In the genomic region with DNA sequence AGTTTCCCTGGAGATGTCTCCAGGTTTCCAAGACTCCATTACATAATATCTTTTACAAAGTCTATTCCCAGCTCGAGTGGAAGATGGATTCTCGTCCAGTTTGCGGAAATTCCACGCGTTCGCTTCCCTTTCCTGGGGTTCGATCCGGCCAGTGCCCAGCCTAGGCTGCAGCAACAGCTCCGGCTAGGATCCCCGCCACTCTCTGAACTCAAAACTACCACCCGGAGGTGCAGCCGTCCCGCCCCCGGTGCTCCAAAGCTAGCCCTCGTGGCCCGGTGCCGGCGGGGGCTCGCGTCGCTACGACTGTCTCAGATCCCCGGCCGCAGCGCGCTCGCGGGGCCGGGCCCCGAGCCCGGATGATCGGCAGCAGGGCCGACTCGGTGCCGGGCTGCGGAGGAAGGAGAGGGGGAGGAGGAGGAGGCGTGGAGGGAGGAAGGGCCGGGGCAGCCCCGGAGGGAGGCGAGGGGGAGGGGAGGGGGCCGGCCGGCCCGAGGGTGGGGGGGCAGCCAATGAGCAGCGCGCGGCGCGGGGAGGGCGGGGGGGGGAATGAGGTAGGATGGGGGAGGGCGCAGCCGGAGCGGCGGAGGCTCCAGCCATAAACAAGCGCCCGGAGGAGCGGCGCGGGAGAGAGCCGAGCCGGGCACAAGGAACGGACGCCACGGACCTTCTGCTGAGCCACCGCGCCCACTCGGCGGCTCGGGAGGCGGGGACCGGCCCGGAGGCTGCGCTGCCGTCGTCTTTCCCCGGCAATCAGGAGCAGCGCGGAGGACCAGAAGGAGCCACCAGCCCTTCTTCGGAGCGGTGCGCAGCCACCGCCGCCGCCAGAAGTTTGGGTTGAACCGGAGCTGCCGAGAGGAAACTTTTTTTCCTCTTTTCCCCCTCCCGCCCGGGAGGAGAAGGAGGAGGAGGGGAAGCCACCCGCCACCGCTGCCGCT, we compare ENCODE assay signal across 8 mouse cellular contexts. TPM values are rescaled to one million over a fixed set of nuclear protein-coding genes. Genes with fewer than 3 reads are reported as not detected.
DNase-seq lines count a peak whose midpoint lies in the region; ATAC-seq and TF ChIP-seq lines count a peak whose summit lies in the region.

A gene (plus strand): TSS at position 623 of the 935 bp plus-strand sequence.

- peak; percentile 85 for TF ChIP-seq POLR2A in embryonic fibroblast, embryonic 13.5 days (IDR thresholded peaks at IDR 0.05; ENCODE audit: low read depth, low read length)

- peak; percentile 87 for ATAC-seq in heart, embryonic 12.5 days (ENCODE audit: insufficient number of reproducible peaks, low FRiP score)
- peak; percentile 83 for ATAC-seq in kidney, embryonic 16.5 days (ENCODE audit: low FRiP score, low TSS enrichment)
- ATAC-seq in liver, embryonic 13.5 days (ENCODE audit: low read depth), result peak; percentile 76
- ATAC-seq in stomach, embryonic 14.5 days (ENCODE audit: insufficient number of reproducible peaks, insufficient read depth, low FRiP score, low read depth), result peak; percentile 82

- H3K27me3 ChIP-seq in heart, embryonic 12.5 days (replicated peaks), result peaks cover 23% of the 10 kb centered on the region
- no peaks in the 10 kb centered on the region for H3K27me3 ChIP-seq in kidney, embryonic 16.5 days (ENCODE audit: insufficient read depth, low read length)
- H3K27me3 ChIP-seq in liver, embryonic 13.5 days, result peaks cover 52% of the 10 kb centered on the region
- no peaks in the 10 kb centered on the region for H3K27me3 ChIP-seq in stomach, embryonic 14.5 days (ENCODE audit: control insufficient read depth, insufficient read depth, low read length)

- WGBS in heart, embryonic 12.5 days, result under 1% methylated on average over 70 of the region's 90 CpGs
- under 1% methylated on average over 65 of the region's 90 CpGs for WGBS in kidney, embryonic 16.5 days
- under 1% methylated on average over 51 of the region's 90 CpGs for WGBS in liver, embryonic 13.5 days (ENCODE audit: insufficient replicate concordance)
- under 1% methylated on average over 59 of the region's 90 CpGs for WGBS in stomach, embryonic 14.5 days

- peak within 1 kb of the TSS; percentile 90 for H3K9ac ChIP-seq in heart, embryonic 12.5 days
- peak within 1 kb of the TSS; percentile 78 for H3K9ac ChIP-seq in kidney, embryonic 16.5 days (replicated peaks; ENCODE audit: low read length)
- peak within 1 kb of the TSS; percentile 74 for H3K9ac ChIP-seq in liver, embryonic 13.5 days
- peak within 1 kb of the TSS; percentile 85 for H3K9ac ChIP-seq in stomach, embryonic 14.5 days (replicated peaks; ENCODE audit: low read depth, low read length)

- DNase-seq in 3T3-L1 (ENCODE audit: low read depth, low spot score), result peak; percentile 62
- peak; percentile 43 to 56 for DNase-seq in adrenal gland, postnatal 4 days (ENCODE audit: low spot score in 2 of 2)
- peak; percentile 59 for DNase-seq in liver, embryonic 13.5 days
- DNase-seq in natural killer cell, adult 2 months (ENCODE audit: low spot score in 2 of 2), result peak; percentile 43 to 48

- peaks cover 5% of the 10 kb centered on the region; the same call in 1 of the 2 replicates for H3K4me1 ChIP-seq in embryonic fibroblast, embryonic 13.5 days (ENCODE audit: control insufficient read depth, insufficient read depth, low read length)
- H3K4me1 ChIP-seq in heart, embryonic 12.5 days (replicated peaks), result peaks cover 26% of the 10 kb centered on the region
- H3K4me1 ChIP-seq in kidney, embryonic 16.5 days (ENCODE audit: insufficient read depth, low read length), result peaks cover 36% of the 10 kb centered on the region
- H3K4me1 ChIP-seq in liver, embryonic 13.5 days (replicated peaks), result peaks cover 33% of the 10 kb centered on the region
- H3K4me1 ChIP-seq in stomach, embryonic 14.5 days (ENCODE audit: control insufficient read depth, insufficient read depth, low read length), result peaks cover 20% of the 10 kb centered on the region

- peak within 1 kb of the TSS; percentile 100 for H3K4me2 ChIP-seq in heart, embryonic 12.5 days
- H3K4me2 ChIP-seq in kidney, embryonic 16.5 days (replicated peaks; ENCODE audit: low read depth, low read length), result peak within 1 kb of the TSS; percentile 85
- peak within 1 kb of the TSS; percentile 97 for H3K4me2 ChIP-seq in liver, embryonic 13.5 days
- H3K4me2 ChIP-seq in stomach, embryonic 14.5 days (replicated peaks; ENCODE audit: low read depth, low read length), result peak within 1 kb of the TSS; percentile 95

- TF ChIP-seq CTCF in embryonic fibroblast, embryonic 13.5 days (IDR thresholded peaks at IDR 0.05; ENCODE audit: borderline replicate concordance, insufficient read depth, low read length), result no peak

- peak within 1 kb of the TSS; percentile 78 for H3K27ac ChIP-seq in embryonic fibroblast, embryonic 13.5 days (ENCODE audit: insufficient read depth, low read length)
- peak within 1 kb of the TSS; percentile 87 for H3K27ac ChIP-seq in heart, embryonic 12.5 days (ENCODE audit: poor library complexity, severe bottlenecking)
- peak within 1 kb of the TSS; percentile 95 for H3K27ac ChIP-seq in kidney, embryonic 16.5 days (ENCODE audit: low read length)
- peak within 1 kb of the TSS; percentile 67 for H3K27ac ChIP-seq in liver, embryonic 13.5 days
- H3K27ac ChIP-seq in stomach, embryonic 14.5 days (ENCODE audit: low read length), result peak within 1 kb of the TSS; percentile 98

- H3K9me3 ChIP-seq in heart, embryonic 12.5 days (replicated peaks), result no peaks in the 10 kb centered on the region
- H3K9me3 ChIP-seq in kidney, embryonic 16.5 days (ENCODE audit: low read length), result no peaks in the 10 kb centered on the region
- H3K9me3 ChIP-seq in liver, embryonic 13.5 days (replicated peaks), result no peaks in the 10 kb centered on the region
- no peaks in the 10 kb centered on the region for H3K9me3 ChIP-seq in stomach, embryonic 14.5 days (ENCODE audit: control insufficient read depth, low read depth, low read length)

- peak within 1 kb of the TSS; percentile 78 for H3K4me3 ChIP-seq in embryonic fibroblast, embryonic 13.5 days (ENCODE audit: insufficient read depth, low read length)
- peak within 1 kb of the TSS; percentile 70 for H3K4me3 ChIP-seq in heart, embryonic 12.5 days
- peak within 1 kb of the TSS; percentile 69 for H3K4me3 ChIP-seq in kidney, embryonic 16.5 days (ENCODE audit: low read length)
- peak within 1 kb of the TSS; percentile 71 for H3K4me3 ChIP-seq in liver, embryonic 13.5 days (replicated peaks)
- H3K4me3 ChIP-seq in stomach, embryonic 14.5 days (ENCODE audit: low read depth, low read length), result peak within 1 kb of the TSS; percentile 66

- no peaks in the 10 kb centered on the region for H3K36me3 ChIP-seq in heart, embryonic 12.5 days
- H3K36me3 ChIP-seq in kidney, embryonic 16.5 days (ENCODE audit: insufficient read depth, low read length), result no peaks in the 10 kb centered on the region
- no peaks in the 10 kb centered on the region for H3K36me3 ChIP-seq in liver, embryonic 13.5 days
- H3K36me3 ChIP-seq in stomach, embryonic 14.5 days (ENCODE audit: control insufficient read depth, insufficient read depth, low read length), result no peaks in the 10 kb centered on the region

RNA-seq across cellular contexts. Expression of the gene that starts here (rescaled TPM):
- 10 to 100 TPM; 33.2 to 38.1 TPM for total RNA-seq in adrenal gland, postnatal 4 days (2021)
- polyA plus RNA-seq in embryonic fibroblast, embryonic 13.5 days (2011; ENCODE audit: insufficient read length, low read depth, missing spikeins), result 55.2 and 102 TPM in 2 replicates
- 3.2 and 3.3 TPM in 2 replicates for polyA plus RNA-seq in heart, embryonic 12.5 days (2016; fragmentation: Nextera tagmentation; extraction: Ambion mirVana)
- 5.3 and 5.4 TPM in 2 replicates for polyA plus RNA-seq in kidney, embryonic 16.5 days (2015; fragmentation: Nextera tagmentation; extraction: Ambion mirVana)
- polyA plus RNA-seq in liver, embryonic 13.5 days (2015; fragmentation: Nextera tagmentation; extraction: Ambion mirVana), result 0.56 and 0.82 TPM in 2 replicates
- 4.9 and 7.4 TPM in 2 replicates for polyA plus RNA-seq in stomach, embryonic 14.5 days (2014; fragmentation: Nextera tagmentation; extraction: Ambion mirVana)

Comparison
In these comparisons a context has a peak if more than half of its experiments do, and no peak if none do; other contexts are left out.
1. Peak in every context shown above with its lines: DNase-seq, ATAC-seq, H3K4me3 ChIP-seq and H3K27ac ChIP-seq.
2. Peak in DNase-seq, ATAC-seq, H3K4me3 ChIP-seq, H3K27ac ChIP-seq, H3K9ac ChIP-seq and H3K4me2 ChIP-seq in liver, embryonic 13.5 days; RNA of the gene not detected or under 1 TPM.